Mouse (Mus musculus) cerebellum, postnatal 25 days (tissue): Measurements from ENCODE around the gene Gss.
A peak's percentile ranks its signal among the peaks of the same experiment; 100 is the strongest.

Experiments used
- DNase-seq, 2 experiments: peaks; one replicate each; pipeline ENCODE4 v3.0.0; 2021; ENCODE audit warnings: mixed read lengths in 2 of 2

Gene Gss

DNA sequence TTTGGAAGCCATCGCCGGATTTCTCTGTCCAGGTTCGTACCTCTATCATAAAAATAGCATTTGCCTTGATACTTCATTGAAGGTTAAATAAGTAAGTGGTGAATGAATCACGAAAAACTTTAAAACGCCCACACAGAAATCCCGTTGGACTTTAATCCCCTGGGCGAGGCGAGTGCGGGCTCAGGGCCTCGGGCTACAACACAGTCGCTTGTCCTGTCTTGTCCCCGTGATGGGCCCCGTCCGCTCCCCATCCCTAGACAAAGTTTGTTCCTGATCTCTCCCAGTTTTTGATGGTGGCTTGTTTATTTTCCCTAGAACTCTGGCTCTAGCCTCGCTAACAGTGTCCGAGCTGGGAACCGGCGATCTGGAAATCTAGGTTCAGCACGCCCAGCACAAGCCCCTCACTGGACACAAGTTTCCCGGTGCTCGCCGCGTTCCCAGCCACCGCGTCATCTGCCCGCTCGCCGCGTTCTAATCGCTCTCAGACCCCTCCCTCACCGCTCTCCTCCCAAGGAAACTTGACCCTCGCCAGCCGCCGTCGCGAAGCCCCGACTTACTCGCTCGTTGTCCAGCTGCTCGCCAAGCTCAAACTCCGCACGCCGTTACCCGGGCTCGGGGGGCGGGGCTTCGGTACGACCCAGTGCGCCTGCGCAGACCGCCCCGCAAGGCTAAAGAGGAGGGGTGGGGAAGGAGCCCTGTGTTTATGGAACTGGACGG is at the start of gene Gss:
TSS of gene Gss (minus strand) at position 674 of the 717 bp plus-strand sequence.
- DNase-seq, result peak; percentile 99 to 100

DNA sequence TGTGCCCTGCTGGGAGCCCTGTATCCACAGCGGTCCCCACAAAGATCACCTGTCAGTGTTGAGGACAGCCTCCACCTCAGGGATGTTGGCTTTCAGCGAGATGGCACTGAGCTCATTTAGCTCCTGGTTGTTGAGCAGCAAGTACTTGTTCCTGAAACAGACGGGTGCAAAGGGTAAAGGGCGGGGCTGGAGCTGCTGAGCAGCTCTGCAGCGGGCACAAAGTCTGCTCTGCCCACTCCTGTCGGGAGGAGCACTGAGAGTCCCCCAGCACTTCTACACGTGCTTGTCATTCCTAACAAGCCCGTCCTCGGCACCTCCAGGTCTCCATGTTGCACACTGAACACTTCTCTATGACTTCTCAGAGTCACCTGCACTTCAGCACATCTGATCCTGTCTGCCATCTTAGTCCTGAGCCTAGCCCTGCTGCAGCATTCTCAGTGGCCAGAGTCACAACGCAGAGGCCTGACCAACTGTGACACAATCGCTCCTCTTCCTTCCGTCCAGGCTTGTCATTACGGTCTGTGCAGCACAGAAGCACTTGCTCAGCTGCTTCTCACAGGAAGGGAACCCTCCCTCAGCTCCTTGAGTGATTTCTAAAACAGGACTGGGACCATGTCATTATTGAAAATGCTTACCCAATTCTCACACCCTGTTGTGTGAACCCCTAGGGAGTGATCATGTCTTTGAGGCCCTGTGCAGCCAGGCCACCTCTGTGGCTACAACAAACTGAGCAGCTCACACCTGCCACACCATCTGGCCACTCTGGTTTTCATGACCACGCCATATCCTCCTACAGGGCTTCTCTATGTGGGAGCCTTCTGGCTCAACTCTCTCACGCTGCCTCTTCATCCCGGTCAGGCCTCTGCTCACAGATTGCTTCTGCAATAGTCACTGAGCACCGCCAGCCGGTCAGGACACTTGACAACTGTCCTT is 49.2 kb upstream of the Gss start:
- DNase-seq, result peak; percentile 57 to 63

DNA sequence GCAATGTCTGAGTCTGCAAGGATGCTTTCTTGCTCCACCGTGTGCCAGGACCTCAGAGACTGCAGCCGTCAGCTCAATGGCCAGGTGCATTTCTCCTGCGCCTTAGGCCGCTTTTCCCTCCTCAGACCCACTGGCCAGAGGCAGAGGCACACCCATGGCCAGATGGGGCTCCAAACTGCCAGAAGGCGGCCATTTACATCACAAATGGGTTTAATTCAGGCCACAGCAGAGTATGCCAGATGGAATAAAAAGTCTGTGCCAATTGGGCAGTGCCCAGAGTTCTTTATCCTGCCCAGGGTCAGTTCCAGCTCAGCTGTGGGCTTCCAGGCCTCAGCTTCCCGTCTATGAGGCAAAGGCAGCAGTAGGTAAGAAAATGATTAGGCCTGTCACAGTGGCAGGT is 48.0 kb upstream of the Gss start:
- DNase-seq, result peak; percentile 78 to 79

DNA sequence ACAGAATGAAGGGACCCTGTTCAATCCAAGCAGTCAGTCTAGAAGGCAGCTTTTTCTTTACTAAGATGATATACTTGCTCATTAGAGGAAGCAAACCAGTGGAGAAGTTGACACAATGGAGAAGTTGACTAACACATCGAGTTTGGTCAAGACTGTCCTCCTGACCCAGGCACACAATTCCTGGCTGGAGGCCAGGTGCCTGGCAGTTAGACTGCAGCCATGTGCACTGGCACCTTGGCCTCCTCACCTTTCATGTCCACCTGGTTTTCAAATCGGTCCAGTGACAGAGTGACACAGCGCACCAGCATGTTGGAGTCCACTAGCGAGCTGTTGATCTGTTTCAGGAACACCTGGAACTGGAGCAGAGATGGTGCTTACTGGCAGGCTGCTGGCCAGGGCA is 44.8 kb upstream of the Gss start:
- DNase-seq, result no peak

DNA sequence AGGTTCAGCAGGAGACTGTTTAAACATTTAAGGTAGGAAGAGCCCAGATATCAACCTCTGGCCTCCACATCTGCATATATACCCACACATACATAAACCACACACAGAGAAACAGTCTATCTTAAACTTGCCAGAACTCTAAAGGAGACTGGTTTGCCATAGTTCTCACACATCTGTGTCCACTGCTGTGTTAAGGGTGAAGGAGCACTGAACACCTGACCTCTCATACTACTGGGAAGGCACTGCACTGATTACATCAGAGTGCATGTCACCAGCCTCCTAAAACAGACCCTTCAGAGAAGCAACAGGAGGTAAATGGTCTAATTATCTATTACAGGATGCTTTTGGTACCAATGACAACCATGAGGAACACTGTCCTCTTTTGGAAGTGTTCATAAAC is 44.3 kb upstream of the Gss start:
- DNase-seq, result no peak

DNA sequence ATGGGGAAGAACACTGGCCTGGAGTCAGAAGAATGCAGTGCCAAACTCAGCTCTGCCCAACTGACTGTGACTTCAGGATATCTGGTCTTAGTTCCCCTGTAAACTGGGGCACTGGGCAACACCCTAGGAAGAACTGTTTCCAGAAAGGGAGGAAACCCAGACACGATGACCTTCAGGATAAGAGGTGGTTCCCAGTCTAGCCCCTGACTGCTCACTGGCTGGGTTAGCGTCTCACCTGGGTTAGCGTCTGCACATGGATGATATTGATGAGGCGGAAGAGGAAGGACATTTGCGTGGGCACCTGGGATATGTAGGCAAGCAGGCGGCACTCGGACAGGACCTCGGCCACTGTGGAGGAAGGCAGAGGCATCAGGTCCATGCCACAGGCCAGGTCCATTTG is 43.4 kb upstream of the Gss start:
- DNase-seq, result no peak

DNA sequence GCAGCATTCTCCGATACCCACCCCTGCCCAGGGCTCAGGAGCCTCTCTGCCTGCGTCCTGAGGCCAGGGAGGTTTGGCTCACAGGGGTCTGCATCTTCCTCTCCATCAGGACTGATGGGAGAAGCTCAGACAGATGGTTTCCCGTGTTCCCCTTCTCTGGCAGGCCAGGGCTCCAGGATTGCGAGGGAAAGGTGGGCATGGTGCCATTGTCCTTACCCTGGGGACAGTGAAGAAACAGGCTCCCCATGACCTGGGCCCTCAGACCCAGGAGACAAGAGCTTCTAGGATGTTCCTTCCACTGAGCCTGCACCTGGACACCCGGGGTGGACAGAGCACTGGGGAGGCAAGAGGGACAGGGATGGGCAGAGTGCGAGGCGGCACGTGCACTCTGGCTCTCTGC is 42.0 kb upstream of the Gss start:
- DNase-seq, result peak; percentile 43 to 56

DNA sequence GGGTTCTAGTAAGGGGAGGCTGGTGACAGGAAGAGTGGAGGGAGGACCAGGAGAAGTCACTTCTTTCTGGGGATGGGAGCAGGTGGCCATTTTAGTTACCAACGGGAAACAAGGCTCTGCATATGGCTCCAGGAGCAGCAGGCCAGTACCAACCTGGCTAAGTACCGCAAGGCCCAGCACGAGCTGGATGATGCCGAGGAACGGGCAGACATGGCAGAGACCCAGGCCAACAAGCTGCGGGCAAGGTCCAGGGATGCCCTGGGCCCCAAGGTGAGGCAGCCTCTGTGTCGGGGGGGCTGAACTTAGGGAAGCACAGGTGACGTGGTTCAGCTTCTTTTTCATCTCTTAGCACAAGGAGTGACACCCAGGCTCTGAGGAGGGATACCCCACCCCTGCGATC is 41.1 kb upstream of the Gss start:
- peak; percentile 64 to 72 for DNase-seq

DNA sequence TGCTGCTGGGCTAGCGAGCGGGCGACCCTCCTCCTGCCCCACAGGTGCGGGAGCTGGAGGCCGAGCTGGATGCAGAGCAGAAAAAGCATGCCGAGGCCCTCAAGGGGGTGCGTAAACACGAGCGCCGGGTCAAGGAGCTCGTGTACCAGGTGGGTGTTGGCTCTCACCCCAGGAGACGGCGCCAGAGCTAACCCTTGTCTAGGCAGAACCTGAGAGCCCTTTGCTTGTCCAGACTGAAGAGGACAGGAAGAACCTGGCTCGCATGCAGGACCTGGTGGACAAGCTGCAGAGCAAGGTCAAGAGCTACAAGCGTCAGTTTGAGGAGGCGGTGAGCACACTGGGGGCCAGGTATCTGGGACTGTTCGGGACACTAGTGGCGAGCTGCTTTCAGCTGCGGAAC is 40.5 kb upstream of the Gss start:
- peak in 1 of 2 experiments; percentile 40 for DNase-seq

DNA sequence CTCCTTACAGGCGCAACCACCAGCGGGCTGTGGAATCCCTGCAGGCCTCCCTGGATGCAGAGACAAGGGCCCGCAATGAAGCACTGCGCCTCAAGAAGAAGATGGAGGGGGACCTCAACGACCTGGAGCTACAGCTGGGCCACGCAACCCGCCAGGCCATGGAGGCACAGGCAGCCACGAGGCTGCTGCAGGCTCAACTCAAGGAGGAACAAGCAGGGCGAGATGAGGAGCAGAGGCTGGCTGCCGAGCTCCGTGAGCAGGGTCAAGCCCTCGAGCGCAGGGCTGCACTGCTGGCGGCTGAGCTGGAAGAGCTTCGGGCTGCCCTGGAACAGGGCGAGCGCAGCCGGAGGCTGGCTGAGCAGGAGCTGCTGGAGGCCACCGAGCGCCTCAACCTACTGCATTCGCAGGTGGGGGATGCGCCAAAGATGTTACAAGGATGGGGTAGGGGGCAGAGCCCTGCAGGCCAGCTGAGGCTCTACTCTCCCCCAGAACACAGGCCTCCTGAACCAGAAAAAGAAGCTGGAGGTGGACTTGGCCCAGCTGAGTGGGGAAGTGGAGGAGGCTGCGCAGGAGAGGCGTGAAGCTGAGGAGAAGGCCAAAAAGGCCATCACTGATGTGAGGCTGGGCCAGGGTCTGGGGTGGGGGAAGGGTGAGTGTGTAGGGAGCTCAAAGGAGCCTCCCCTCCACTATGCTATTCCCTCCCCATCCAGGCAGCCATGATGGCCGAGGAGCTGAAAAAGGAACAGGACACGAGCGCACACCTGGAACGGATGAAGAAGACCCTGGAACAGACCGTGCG is 39.7 kb upstream of the Gss start:
- DNase-seq, result peak in 1 of 2 experiments; percentile 29

DNA sequence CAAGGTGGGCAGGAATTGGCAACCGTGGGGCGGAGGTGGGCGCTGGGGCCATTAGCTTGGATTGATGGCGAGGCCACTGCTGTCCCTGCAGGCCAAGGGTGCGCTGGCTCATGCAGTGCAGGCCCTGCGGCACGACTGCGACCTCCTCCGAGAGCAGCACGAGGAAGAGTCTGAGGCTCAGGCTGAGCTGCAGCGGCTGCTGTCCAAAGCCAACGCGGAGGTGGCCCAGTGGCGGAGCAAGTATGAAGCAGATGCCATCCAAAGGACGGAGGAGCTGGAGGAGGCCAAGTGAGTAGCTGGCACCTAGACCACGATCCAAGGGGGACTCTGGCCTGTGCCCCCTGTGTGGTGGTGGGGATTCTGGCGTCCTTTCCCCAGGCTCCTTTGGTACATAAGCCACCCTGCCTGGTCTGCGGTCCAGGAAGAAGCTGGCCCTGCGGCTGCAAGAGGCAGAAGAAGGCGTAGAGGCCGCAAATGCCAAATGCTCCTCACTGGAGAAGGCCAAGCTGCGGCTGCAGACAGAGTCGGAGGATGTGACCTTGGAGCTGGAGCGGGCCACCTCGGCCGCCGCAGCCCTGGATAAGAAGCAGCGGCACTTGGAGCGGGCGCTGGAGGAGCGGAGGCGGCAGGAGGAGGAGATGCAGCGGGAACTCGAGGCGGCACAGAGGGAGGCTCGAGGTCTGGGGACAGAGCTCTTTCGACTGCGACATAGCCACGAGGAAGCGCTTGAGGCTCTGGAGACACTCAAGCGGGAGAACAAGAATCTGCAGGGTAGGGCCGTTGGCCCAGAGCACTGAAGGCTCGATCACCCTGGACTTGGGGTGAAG is 38.2 kb upstream of the Gss start:
- DNase-seq, result peak; percentile 64 to 70

DNA sequence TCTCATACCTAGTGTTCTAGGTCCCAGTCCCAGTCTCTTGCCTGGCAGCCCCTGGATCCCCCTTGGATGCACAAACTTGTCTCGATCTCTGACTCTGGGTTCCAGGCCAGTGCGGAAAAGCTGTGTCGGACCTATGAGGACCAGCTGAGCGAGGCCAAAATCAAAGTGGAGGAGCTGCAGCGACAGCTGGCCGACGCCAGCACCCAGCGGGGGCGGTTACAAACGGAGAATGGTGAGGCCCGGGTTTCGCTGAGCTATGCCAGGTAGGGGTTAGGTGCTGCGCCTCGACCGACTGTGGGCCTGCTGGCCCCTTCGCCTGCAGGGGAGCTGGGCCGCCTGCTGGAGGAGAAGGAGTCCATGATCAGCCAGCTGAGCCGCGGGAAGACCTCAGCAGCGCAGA is 37.5 kb upstream of the Gss start:
- peak; percentile 48 to 54 for DNase-seq

DNA sequence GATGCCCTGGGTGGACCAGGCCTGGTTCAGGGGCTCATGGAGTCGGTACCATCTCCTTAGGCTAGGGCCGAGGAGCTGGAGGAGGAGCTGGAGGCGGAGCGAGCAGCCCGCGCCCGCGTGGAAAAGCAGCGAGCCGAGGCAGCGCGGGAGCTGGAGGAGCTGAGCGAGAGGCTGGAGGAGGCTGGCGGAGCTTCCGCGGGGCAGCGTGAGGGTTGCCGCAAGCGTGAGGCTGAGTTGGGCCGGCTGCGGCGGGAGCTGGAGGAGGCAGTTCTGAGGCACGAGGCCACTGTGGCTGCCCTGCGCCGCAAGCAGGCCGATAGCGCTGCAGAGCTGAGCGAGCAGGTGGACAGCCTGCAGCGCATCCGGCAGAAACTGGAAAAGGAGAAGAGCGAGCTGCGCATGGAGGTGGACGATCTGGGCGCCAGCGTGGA is 36.6 kb upstream of the Gss start:
- DNase-seq, result peak; percentile 84

DNA sequence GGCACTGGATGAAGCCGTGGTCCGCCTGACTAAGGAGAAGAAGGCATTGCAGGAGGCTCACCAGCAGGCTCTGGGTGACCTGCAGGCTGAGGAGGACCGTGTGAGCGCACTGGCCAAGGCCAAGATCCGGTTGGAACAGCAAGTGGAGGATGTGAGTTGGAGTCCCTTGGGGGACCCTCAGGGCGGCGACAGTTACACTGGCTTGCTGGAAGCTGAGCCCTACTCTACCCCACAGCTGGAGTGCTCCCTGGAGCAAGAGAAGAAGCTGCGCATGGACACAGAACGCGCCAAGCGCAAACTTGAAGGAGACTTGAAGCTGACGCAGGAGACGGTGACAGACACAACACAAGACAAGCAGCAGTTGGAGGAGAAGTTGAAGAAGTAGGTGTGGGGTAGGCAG is 35.9 kb upstream of the Gss start:
- peak in 1 of 2 experiments; percentile 27 for DNase-seq

DNA sequence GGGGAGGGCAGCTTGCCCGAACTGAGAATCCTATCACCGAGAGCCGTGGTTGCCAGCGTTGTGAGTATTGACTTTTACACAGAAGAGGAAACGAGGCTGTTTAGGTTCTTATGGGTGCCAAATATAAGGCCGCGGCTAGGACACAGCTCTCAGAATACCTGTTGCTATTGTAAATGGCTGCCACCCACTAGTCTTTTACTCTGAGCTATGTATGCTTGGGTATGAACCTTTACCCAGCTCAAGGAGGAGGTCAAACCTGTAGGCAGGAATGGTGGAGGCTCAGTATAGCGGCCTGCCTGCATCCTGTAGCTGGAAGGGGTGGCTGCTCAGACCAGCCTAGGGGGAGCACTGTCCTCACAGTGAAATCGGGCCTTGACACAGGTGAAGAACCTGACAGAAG is 35.5 kb upstream of the Gss start:
- no peak for DNase-seq

DNA sequence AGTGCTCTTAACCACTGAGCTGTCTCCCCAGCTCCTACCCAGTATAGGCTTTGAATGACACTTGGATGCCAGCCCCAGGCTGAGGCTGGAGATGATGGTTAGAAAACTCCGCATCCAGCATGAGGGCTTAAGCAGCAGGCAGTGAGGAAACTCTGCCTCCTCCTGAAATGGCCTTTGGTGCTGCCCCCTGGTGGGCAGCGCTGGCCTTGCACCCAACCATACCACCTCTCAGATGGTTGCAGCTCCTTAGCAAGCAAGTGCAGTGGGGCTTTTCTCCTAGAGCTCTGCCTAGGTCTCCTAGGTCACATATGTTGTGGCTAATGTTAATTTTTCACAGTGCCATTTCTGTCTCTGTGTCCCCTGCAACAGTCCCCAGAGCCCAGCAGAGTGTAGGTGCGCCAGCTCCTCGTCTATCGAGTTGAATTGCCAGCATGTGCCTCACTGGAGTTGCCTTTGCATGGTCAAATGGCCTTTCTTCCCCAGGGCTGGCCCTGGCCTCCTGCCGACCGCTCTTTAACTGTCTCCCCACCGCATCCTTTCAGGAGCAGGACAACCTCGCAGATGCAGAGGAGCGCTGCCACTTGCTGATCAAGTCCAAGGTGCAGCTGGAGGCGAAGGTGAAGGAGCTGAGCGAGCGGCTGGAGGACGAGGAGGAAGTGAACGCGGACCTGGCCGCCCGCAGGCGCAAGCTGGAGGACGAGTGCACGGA is 34.6 kb upstream of the Gss start:
- peak; percentile 84 to 89 for DNase-seq

DNA sequence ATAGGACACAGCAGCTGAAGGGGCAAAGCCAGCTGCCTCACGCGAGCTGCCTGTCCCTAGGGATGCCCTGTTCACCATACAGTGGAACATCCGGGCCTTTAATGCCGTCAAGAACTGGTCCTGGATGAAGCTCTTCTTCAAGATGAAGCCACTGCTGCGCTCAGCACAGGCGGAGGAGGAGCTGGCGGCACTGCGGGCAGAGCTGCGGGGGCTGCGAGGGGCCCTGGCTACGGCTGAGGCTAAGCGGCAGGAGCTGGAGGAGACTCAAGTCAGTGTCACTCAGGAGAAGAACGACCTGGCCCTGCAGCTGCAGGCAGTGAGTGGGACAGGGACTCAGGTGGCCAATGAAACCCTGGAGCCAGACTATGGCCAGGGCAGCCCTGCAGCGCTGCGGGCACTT is 33.7 kb upstream of the Gss start:
- no peak for DNase-seq

DNA sequence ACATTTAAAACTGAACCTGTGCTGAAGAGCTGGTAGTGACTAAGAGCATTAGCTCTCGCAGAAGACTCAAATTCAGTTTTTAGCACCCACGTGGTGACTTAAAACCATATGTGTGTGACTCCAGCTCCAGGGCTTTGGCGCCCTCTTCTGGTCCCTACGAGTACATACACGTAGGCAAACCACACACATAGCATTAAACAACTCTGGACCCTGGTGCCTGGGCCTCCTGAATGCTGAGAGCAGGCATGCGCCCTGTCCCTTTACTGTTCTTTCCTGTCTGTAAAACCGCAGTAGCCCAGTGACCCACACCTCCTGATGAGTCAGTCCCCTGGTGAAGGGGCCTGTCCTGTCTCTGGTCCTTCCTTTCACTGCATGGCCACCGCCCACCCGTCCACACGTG is 32.1 kb upstream of the Gss start:
- DNase-seq, result peak; percentile 38 to 57

DNA sequence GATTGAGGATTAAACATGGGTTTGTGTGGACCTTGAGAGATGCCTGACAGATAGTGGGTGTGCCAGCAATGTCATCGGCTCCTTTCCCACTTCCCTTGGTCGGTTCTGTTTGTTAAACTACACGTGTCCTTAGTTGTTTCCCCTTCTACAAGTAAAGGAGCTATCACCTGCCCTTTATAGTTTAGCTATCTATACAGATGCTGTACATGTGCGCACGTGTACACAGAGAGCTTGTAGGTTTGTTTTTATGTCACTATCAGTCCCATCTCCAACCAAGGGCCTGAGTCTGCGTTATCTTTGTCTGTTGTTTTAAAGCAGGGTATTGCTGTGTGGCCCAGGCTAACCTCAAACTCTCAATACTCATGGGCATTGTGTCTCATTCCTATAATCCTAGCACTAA is 31.4 kb upstream of the Gss start:
- DNase-seq, result no peak

DNA sequence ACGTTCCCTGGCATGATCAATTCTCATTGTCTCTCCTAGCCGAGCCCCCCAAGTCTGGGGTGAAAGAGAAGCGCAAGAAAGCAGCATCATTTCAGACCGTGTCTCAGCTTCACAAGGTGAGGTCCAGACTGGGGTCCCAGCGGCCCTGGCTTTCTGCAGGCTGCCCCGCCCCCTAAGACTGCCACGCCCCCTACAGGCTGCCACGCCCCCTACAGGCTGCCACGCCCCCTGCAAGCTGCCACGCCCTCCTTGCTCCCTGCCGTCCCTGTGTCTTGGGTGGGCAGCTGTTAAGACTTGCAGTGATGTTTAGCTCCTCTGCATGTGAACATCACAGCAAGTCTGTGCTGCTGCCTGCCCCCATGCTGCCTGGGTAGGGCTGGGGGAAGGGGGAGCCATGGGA is 30.0 kb upstream of the Gss start:
- DNase-seq, result peak in 1 of 2 experiments; percentile 10

DNA sequence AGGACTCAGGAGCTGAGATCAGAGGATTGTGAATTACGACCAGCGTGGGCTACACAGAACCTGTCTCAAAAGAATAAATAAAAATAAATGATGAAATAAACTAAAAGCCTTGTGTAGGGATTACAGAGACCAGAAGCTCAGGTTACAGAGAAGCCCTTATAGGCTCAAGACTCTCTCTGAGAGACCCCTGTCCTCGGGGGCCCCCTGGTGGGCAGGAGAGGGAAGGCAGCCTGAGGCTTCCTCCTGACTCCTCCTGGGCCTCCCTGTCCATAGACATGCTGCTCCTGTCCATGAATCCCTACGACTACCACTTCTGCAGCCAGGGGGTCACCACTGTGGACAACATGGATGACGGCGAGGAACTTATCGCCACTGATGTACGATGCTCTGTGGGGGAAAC is 27.2 kb upstream of the Gss start:
- peak; percentile 93 to 97 for DNase-seq

DNA sequence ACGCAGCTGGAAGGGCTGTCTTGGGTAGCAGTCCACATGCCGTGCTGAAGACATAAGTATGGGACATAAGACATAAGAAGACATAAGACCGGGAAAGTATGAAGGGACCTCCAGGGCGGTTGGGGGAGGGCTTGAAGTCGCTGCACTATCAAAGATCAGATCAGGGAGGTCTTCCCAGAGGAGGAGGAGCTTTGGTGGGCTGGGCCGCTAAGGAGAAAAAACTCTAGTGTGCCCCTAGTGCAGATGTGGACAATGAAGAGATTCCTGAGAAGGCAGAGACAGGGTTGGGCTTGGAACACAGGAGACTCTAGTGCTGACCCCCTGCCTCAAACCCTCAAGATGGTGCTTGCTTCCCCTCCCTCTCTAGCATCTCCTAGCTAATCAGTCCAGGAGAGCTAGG is 24.4 kb upstream of the Gss start:
- no peak for DNase-seq
